Mouse (Mus musculus): ENCODE measurements at regions not wholly inside any gene's neighbourhood (a gene's known extent, or its start where the extent isn't known, plus 50 kb on each side); places are given as distances from the start of the nearest gene placed in this dataset.

DNA sequence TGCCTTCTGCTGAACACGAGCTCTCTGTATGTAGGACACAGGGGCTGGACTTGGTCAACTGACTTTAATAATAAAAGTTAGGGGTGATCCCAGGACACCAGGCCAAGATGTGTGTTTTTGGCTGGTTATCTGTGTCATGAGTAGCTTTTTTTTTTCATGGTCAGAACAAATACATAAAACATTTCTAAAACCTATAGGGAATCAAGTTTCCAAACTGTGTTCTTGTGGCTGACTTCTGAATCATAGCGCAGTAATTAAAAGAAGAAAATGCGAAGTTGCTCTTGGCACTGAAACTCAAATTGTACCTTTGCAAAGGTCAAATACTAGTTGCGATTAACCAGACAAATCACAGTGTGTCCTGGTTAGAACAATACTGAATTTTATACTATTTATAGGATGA lies 189.5 kb upstream of the Maf start:
- Histone ChIP-seq H3K27me3 (ENCODE audit: low read depth, poor library complexity, severe bottlenecking) (no peaks in the 10 kb centered on the region), H3K9me3 (replicated peaks) (no peaks in the 10 kb centered on the region), H3K4me3 (no peak overlapping the region), H3K27ac (replicated peaks) (no peak overlapping the region), H3K4me1 (no peaks in the 10 kb centered on the region), H3K36me3 (no peaks in the 10 kb centered on the region)
- no peak for DNase-seq (ENCODE audit: low spot score)
- WGBS = 92% methylated on average over 4 of the region's 4 CpGs

DNA sequence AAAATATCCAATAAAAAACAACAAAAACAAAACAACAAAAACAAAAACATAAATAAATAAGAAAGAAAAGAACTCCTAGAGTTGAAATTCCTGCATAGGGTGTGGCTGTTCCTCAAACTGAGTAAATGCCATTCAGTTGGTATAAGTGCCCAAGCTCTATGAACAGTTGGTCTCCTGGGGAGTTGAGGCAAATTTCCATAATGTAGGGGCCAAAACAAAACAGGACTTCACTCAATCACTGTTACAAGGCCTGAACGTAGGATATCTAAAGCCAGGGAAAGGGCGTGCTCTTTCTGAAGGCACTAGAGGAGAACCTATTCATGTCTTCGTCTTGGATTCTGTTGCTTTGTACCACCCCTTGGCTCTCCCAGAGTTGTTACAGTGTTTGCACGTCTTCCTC lies 188.5 kb upstream of the Maf start:
- Histone ChIP-seq H3K36me3 (no peaks in the 10 kb centered on the region), H3K4me1 (no peaks in the 10 kb centered on the region), H3K27me3 (ENCODE audit: low read depth, poor library complexity, severe bottlenecking) (no peaks in the 10 kb centered on the region), H3K27ac (replicated peaks) (no peak overlapping the region), H3K4me3 (no peak overlapping the region), H3K9me3 (replicated peaks) (no peaks in the 10 kb centered on the region)
- 85% methylated on average over 4 of the region's 4 CpGs for WGBS
- DNase-seq (ENCODE audit: low spot score) = no peak

DNA sequence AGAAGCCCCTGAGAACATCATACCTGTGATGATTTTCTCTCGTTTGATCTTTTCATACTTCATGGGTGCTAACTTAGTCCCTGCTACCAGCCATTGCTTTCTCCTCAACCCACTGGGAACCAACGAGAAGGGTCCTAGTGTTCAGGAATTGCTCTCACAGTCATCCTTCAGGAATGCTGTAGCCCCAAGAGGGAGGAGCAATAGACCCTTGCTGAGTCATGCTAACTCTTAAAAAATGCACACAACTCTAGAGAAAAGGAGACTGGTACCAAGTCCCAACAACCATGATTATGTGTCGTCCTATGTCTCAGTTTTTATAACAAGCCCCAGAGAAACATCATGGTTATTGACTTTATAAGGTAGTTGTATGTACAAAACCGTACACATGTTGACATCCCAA lies 180.7 kb upstream of the Maf start:
- Histone ChIP-seq H3K27ac (replicated peaks) (no peak overlapping the region), H3K4me3 (no peak overlapping the region), H3K36me3 (no peaks in the 10 kb centered on the region), H3K27me3 (ENCODE audit: low read depth, poor library complexity, severe bottlenecking) (no peaks in the 10 kb centered on the region), H3K9me3 (replicated peaks) (no peaks in the 10 kb centered on the region), H3K4me1 (no peaks in the 10 kb centered on the region)
- WGBS = 85% methylated on average over 4 of the region's 4 CpGs
- no peak for DNase-seq (ENCODE audit: low spot score)

DNA sequence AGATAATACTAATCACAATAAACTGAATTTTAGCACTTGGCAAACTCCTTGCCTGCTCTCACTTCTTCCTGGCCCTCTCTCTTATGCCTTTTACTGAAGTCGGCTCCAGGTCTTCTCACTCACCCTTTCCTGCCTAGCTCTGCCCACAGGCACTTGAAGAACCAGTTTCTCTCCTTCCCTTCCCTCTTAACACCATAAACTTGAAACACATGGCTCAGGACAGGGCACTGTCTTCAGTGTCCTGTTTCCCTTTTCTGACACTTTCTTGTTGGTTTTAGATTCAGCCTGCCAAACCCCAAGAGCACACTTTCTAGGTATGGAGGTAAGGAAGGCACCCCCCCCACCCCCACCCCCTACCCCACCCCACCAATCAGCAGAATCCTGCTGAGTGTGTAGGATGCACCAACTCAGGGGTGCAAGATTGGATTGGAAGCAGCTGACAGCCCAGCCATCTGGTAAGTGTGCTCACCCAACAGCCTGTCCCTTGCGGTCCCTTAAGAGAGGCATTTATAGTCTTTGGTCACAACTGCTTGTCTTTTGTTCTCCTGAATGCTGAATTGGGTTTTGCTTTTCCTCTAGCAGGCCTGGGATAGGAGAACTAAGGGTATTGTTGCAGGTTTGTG lies 177.6 kb upstream of the Maf start:
- H3K36me3 ChIP-seq = no peaks in the 10 kb centered on the region
- H3K4me3 ChIP-seq = no peak overlapping the region
- WGBS = 71% methylated on average over 2 of the region's 2 CpGs
- H3K27ac ChIP-seq (replicated peaks) = no peak overlapping the region
- no peak for DNase-seq (ENCODE audit: low spot score)
- H3K9me3 ChIP-seq (replicated peaks) = no peaks in the 10 kb centered on the region
- no peaks in the 10 kb centered on the region for H3K27me3 ChIP-seq (ENCODE audit: low read depth, poor library complexity, severe bottlenecking)
- no peaks in the 10 kb centered on the region for H3K4me1 ChIP-seq

DNA sequence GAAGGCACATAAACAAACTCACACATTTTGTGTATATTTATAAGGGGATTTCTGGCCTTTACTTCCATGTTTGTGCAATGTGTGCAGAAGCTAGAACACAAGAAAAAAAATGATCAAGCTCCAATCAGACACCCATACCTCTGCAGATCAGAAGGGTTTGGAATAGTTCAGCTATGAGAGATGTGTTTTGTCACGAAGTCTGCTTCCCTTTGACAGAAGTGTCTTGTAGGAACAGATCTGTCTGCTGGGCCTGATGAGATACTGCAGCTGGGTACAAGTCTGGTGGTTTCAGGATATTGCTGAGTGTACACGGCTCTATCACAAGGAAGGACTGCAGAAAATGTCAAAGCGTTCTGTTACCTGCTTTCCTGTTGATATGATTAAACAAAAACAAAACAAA lies 176.2 kb upstream of the Maf start:
- WGBS = 87% methylated on average over 3 of the region's 3 CpGs
- Histone ChIP-seq H3K9me3 (replicated peaks) (no peaks in the 10 kb centered on the region), H3K4me3 (no peak overlapping the region), H3K4me1 (no peaks in the 10 kb centered on the region), H3K27ac (replicated peaks) (no peak overlapping the region), H3K27me3 (ENCODE audit: low read depth, poor library complexity, severe bottlenecking) (no peaks in the 10 kb centered on the region), H3K36me3 (no peaks in the 10 kb centered on the region)
- no peak for DNase-seq (ENCODE audit: low spot score)

DNA sequence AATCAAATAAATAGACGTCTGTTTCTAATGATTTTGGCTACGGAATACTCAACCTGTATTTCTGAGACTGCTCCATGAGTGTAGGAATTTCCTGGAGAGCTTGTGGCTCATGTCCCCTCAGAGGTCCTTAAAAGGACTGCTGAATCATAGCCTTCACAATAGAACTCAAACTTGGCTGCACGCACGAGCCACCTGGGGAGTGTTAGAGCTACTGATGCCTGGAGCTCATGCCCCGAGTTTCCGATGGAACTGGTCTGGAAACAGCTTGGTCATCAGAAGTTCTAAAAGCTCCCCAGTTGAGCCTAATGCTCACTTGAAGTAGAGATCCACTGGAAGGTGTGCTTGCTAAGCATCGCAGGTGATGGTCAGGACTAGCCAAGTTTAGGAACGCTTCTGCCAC lies 174.3 kb upstream of the Maf start:
- 87% methylated on average over 8 of the region's 8 CpGs for WGBS
- no peaks in the 10 kb centered on the region for H3K9me3 ChIP-seq (replicated peaks)

DNA sequence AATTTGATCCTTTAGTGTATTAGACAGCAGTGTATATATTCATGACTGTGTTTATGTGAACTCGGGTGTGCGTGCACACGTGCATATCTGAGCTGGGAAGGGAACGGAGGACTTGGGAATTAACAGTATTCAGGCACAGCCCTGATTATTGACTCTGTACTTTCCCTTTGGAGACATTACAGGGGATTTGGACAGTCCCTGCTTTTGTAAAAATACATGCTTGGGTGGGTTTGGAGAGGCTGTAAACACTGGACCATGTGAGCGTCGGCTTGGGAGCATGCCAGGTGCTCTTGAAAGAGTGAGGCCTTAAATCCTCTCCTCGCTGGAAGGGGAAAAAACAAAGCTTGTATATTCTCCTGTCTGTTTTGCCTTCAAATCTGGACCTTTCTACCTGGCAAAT lies 167.2 kb upstream of the Maf start:
- H3K4me3 ChIP-seq = no peak overlapping the region
- no peaks in the 10 kb centered on the region for H3K4me1 ChIP-seq
- H3K27me3 ChIP-seq (ENCODE audit: low read depth, poor library complexity, severe bottlenecking) = no peaks in the 10 kb centered on the region
- no peak for DNase-seq (ENCODE audit: low spot score)
- H3K9me3 ChIP-seq (replicated peaks) = no peaks in the 10 kb centered on the region
- WGBS = 81% methylated on average over 7 of the region's 7 CpGs
- no peaks in the 10 kb centered on the region for H3K36me3 ChIP-seq
- no peak overlapping the region for H3K27ac ChIP-seq (replicated peaks)

More for the DNA sequence above, 174.3 kb upstream of the Maf start:
- H3K27ac ChIP-seq (replicated peaks) = no peak overlapping the region
- H3K4me3 ChIP-seq = no peak overlapping the region
- H3K36me3 ChIP-seq = no peaks in the 10 kb centered on the region
- H3K4me1 ChIP-seq = no peaks in the 10 kb centered on the region
- no peaks in the 10 kb centered on the region for H3K27me3 ChIP-seq (ENCODE audit: low read depth, poor library complexity, severe bottlenecking)
- no peak for DNase-seq (ENCODE audit: low spot score)

DNA sequence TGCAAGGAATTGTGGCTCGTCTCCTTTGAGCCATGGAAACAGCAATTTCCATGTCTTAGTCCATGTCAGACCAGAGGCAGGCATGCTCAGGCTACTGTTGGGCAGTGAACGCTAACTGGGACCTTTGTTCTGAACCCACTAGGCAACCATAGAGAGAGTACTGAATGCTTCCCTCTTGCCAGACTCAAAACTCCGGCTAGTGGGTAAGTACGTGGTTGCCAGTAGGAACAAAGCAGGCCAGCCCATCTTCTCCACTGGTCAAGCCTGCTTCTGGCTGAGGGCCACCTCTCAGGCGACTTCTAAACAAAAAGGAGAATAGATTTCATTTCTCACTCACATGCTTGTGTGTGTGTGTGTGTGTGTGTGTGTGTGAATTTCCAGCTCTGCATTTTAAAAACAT lies 163.8 kb upstream of the Maf start:
- Histone ChIP-seq H3K27ac (replicated peaks) (no peak overlapping the region), H3K4me3 (no peak overlapping the region), H3K27me3 (ENCODE audit: low read depth, poor library complexity, severe bottlenecking) (no peaks in the 10 kb centered on the region), H3K9me3 (replicated peaks) (no peaks in the 10 kb centered on the region), H3K4me1 (no peaks in the 10 kb centered on the region), H3K36me3 (no peaks in the 10 kb centered on the region)
- no peak for DNase-seq (ENCODE audit: low spot score)
- 79% methylated on average over 5 of the region's 5 CpGs for WGBS

DNA sequence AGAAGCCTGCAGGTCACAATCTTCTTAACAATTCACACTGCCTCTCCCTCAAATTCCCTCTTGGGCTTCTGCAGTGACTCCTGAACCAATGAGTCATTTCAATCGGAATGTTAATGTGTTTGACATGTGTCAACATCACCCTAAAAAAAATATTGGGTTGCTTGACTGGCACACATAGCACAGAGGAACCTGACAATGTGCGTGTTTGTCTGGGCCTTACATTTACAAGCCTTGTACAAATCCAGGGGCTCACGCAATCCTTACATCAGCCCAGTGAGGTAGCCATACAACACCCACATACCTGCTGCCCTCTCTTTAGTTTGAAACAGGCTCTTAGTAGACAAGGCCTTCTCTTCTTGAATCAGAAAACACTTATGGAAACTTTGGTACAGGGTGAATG lies 153.8 kb upstream of the Maf start:
- H3K9me3 ChIP-seq (replicated peaks) = no peaks in the 10 kb centered on the region

DNA sequence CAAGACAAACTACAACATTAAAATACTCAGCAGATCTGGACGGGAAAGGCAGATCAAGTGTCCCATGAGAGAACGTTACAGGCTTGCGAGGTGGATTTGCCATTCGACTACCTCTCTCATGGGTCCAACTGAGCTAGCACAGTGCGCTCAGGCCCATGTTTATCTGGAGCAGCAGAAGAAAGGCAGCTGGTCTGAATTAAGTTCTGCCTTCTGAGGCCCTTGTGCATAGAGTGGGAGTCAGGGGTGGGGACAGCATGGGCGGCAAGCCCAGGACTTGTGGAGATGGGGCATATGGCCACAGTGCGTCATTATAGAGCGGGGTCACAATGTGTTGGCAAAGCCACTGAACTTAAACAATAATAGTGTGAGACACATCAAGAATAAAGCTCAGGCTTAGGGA lies 151.8 kb upstream of the Maf start:
- Histone ChIP-seq H3K9me3 (replicated peaks) (no peaks in the 10 kb centered on the region), H3K36me3 (no peaks in the 10 kb centered on the region), H3K27me3 (ENCODE audit: low read depth, poor library complexity, severe bottlenecking) (no peaks in the 10 kb centered on the region), H3K4me3 (no peak overlapping the region), H3K4me1 (no peaks in the 10 kb centered on the region), H3K27ac (replicated peaks) (no peak overlapping the region)
- WGBS = 91% methylated on average over 8 of the region's 8 CpGs
- no peak for DNase-seq (ENCODE audit: low spot score)

More for the DNA sequence above, 153.8 kb upstream of the Maf start:
- 94% methylated on average over 3 of the region's 3 CpGs for WGBS
- no peaks in the 10 kb centered on the region for H3K4me1 ChIP-seq
- H3K27ac ChIP-seq (replicated peaks) = no peak overlapping the region
- no peaks in the 10 kb centered on the region for H3K27me3 ChIP-seq (ENCODE audit: low read depth, poor library complexity, severe bottlenecking)
- DNase-seq (ENCODE audit: low spot score) = no peak
- no peaks in the 10 kb centered on the region for H3K36me3 ChIP-seq
- H3K4me3 ChIP-seq = no peak overlapping the region

DNA sequence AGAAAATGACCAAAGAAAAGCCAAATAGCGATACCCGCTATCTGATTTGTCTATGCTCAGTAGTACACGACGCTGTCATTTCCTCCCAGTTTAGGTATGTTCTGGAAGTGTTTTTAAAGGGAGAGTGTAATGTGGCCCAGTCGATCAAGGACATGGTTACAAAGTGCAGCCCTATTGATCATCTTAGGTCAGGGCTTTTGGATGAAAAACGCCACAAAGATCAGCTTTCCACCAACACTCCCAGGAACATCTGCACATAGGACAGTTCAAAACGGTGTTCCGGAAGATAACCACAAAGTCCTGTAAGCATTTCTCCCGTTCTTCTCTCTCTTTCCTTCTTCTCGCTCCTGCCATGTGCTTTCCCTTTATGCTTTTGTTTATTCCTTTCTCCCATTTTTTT lies 149.2 kb upstream of the Maf start:
- no peaks in the 10 kb centered on the region for H3K36me3 ChIP-seq
- H3K27ac ChIP-seq (replicated peaks) = no peak overlapping the region
- 93% methylated on average over 10 of the region's 10 CpGs for WGBS
- H3K9me3 ChIP-seq (replicated peaks) = no peaks in the 10 kb centered on the region
- H3K4me3 ChIP-seq = no peak overlapping the region
- no peak for DNase-seq (ENCODE audit: low spot score)
- no peaks in the 10 kb centered on the region for H3K27me3 ChIP-seq (ENCODE audit: low read depth, poor library complexity, severe bottlenecking)
- no peaks in the 10 kb centered on the region for H3K4me1 ChIP-seq

DNA sequence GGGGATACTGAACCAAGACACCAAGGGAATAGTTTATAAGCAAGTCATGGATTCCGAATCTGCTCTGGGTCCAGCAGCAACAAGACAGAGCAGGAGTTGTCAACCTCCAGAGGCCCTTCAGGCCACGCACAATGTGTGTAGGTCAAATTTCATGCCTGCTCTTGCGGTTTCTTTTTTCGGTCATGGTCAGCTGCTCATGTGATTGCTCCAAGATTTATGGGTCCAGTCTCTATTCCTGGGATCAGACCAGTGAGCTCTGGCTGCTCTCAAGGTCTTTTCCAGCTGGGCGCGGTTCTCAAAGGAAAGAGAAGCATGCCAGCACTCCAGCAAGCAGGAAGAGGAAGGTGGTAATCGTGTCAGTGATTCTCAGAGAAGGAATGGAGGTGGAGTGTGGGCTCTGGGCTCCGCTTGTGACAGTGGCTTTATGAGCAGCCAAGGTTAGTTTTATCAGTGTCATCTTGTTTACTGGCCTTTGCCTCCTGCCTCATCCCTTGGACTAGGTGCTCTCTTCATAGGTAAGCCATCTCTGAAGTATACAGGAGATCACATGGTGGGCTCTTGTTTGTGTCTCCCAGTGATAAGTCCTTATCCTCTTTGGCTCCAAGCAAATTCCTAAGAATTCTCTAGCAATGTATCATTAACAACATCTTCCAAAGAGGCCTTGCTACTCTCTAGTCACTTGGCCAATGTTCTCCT lies 148.5 kb upstream of the Maf start:
- no peak overlapping the region for H3K27ac ChIP-seq (replicated peaks)
- H3K27me3 ChIP-seq (ENCODE audit: low read depth, poor library complexity, severe bottlenecking) = no peaks in the 10 kb centered on the region
- no peak for DNase-seq (ENCODE audit: low spot score)
- no peak overlapping the region for H3K4me3 ChIP-seq
- H3K9me3 ChIP-seq (replicated peaks) = no peaks in the 10 kb centered on the region
- H3K4me1 ChIP-seq = no peaks in the 10 kb centered on the region
- H3K36me3 ChIP-seq = no peaks in the 10 kb centered on the region
- 94% methylated on average over 8 of the region's 8 CpGs for WGBS

DNA sequence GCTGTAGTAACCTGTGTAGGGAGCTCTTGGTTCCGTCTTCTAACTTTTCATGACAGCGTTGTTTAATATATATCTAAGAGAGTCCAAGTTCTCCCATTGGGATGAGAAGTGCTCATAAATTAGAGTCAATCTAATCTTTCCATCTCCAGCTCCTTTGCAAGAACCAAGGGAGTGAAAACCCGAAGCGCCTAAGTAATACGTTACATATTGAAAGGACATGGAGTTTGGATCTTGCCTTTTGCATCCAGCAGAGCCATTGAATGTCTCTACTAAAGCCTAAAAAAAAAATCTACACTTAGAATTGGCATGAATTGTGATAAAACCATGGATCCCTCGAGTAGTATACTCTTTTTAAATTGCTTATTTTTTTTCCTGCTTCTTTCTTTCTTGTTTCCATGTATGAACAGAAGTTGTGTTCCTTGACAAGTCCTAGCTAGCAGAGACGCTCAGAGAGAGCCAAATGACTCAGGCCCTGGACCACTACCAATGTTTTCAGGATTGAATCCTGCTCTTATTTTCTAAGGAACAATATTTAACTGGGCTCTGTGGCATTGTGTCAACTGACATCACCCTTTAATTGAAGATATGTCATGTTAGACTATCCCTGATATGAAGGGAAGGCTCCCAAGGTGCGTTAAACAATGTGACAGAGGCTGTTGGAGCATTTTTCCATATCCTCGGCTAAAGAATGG lies 146.8 kb upstream of the Maf start:
- Histone ChIP-seq H3K27ac (replicated peaks) (no peak overlapping the region), H3K36me3 (no peaks in the 10 kb centered on the region), H3K27me3 (ENCODE audit: low read depth, poor library complexity, severe bottlenecking) (no peaks in the 10 kb centered on the region), H3K4me3 (no peak overlapping the region), H3K4me1 (no peaks in the 10 kb centered on the region), H3K9me3 (replicated peaks) (no peaks in the 10 kb centered on the region)
- DNase-seq (ENCODE audit: low spot score) = no peak
- WGBS = 91% methylated on average over 9 of the region's 9 CpGs
